Mouse (Mus musculus): ENCODE measurements at regions not wholly inside any gene's neighbourhood (a gene's known extent, or its start where the extent isn't known, plus 50 kb on each side); places are given as distances from the start of the nearest gene placed in this dataset.

DNA sequence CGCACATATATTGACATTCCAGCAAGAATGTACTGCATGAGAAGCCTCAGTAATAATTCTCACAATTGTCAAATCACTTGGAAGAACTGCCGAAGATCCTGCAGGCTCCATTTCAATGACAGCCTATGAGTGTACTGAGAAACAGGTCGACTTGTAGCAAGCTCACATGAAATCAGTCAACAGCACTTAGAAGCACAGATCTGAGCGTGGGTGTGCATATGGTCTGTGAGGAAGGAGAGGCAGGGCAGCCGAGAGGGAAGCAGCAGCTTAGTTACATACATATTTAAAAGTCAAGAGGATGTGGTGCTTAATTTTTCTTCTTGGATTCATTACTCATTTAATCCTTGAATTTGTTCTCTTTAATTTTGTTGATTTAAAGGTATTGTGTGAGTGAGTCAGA lies 967.4 kb upstream of the Epha7 start:
- Histone ChIP-seq H3K4me3 (ENCODE audit: control insufficient read depth, low read depth, low read length) (no peak overlapping the region), H3K36me3 (ENCODE audit: control insufficient read depth, insufficient read depth, low read length) (no peaks in the 10 kb centered on the region), H3K27ac (ENCODE audit: control insufficient read depth, insufficient read depth, low read depth, low read length) (no peak overlapping the region), H3K4me1 (ENCODE audit: control insufficient read depth, insufficient read depth, low read length) (no peaks in the 10 kb centered on the region), H3K27me3 (ENCODE audit: control insufficient read depth, insufficient read depth, low read length) (no peaks in the 10 kb centered on the region)
- TF ChIP-seq POLR2A (IDR thresholded peaks at IDR 0.05; ENCODE audit: control insufficient read depth, low read depth, low read length) (no peak), CTCF (IDR thresholded peaks at IDR 0.05; ENCODE audit: control insufficient read depth, insufficient read depth, insufficient replicate concordance, low read depth, low read length) (no peak)

DNA sequence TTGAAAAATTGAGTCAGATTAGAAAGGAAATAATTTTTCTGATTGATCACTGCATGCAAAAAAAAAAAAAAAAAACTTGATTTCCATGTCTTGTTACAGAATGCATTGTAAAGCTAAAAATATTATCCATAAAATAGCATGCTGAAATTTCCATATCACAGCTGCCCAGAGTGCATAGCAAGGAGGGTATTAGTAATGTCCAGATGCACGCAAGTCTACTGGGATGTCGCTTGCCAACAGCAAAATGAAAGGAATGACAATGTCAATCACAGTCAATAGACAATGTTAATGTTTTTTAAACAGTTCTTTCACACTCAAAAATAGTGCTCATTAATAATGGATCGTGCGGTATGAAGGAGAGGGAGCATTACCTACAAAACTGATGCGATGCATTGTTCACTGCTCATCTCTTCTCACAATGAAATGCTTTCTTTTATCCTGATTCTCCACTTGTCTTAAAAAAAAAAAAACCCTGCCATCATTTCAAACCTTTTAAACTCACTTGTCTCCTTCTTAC lies 966.8 kb upstream of the Epha7 start:
- no peaks in the 10 kb centered on the region for H3K36me3 ChIP-seq (ENCODE audit: control insufficient read depth, insufficient read depth, low read length)
- H3K27me3 ChIP-seq (ENCODE audit: control insufficient read depth, insufficient read depth, low read length): no peaks in the 10 kb centered on the region
- H3K4me3 ChIP-seq (ENCODE audit: control insufficient read depth, low read depth, low read length): no peak overlapping the region
- H3K27ac ChIP-seq (ENCODE audit: control insufficient read depth, insufficient read depth, low read depth, low read length): no peak overlapping the region
- H3K4me1 ChIP-seq (ENCODE audit: control insufficient read depth, insufficient read depth, low read length): no peaks in the 10 kb centered on the region
- no peak for TF ChIP-seq CTCF (IDR thresholded peaks at IDR 0.05; ENCODE audit: control insufficient read depth, insufficient read depth, insufficient replicate concordance, low read depth, low read length)
- no peak for TF ChIP-seq POLR2A (IDR thresholded peaks at IDR 0.05; ENCODE audit: control insufficient read depth, low read depth, low read length)

DNA sequence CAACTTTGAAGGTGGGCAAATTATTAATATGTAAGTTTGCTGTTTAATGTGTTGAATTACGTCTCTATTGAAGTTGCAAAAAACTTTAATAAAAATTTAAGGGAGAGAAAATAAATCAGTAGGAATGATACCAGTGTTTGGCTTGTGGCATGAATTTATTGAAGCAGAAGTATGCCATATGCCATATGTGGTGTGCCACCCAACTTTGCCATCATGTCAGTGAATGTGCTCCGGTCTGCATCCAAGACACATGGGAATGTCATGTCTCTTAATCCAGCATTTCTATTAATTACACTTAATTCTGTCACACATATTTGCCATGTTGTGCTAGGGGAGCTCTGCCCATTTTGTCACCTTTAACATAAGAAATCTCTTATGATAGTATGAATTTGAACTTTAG lies 956.8 kb upstream of the Epha7 start:
- H3K36me3 ChIP-seq (ENCODE audit: control insufficient read depth, insufficient read depth, low read length): no peaks in the 10 kb centered on the region
- no peaks in the 10 kb centered on the region for H3K4me1 ChIP-seq (ENCODE audit: control insufficient read depth, insufficient read depth, low read length)
- no peak overlapping the region for H3K4me3 ChIP-seq (ENCODE audit: control insufficient read depth, low read depth, low read length)
- TF ChIP-seq CTCF (IDR thresholded peaks at IDR 0.05; ENCODE audit: control insufficient read depth, insufficient read depth, insufficient replicate concordance, low read depth, low read length) (no peak), POLR2A (IDR thresholded peaks at IDR 0.05; ENCODE audit: control insufficient read depth, low read depth, low read length) (no peak)
- H3K27me3 ChIP-seq (ENCODE audit: control insufficient read depth, insufficient read depth, low read length): no peaks in the 10 kb centered on the region
- H3K27ac ChIP-seq (ENCODE audit: control insufficient read depth, insufficient read depth, low read depth, low read length): no peak overlapping the region

DNA sequence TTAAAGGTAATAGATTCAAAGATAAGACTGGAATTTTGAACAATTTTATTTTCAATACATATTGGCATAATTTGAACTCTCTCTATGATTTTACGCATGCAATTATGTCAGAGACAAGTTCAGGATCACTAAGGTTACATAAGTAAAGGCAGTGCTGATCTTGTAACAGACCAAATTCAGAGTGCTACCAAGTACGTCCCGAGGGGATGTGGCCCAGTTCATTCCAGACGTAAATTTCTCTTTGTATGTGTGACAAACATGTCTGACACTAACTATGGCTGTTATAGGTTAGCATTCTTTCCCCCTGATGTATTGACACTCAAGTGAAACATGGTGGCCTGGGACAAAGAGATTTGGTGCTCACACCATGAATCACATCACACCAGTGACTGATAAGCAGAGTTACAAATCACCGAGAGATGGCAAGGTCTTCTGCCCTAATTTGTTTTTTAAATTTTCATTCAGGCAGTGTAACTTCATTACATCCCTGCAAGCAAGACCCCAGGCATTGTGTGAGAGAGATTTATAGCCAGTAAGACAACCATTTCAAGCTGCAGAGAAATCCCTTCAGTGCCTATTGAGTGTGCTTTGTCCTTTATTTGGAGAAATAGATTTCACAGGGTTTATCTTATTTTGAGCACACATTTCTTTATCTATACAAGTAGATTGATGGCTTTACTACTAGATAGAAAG lies 925.5 kb upstream of the Epha7 start:
- TF ChIP-seq CTCF (IDR thresholded peaks at IDR 0.05; ENCODE audit: control insufficient read depth, insufficient read depth, insufficient replicate concordance, low read depth, low read length) (no peak), POLR2A (IDR thresholded peaks at IDR 0.05; ENCODE audit: control insufficient read depth, low read depth, low read length) (no peak)
- Histone ChIP-seq H3K4me3 (ENCODE audit: control insufficient read depth, low read depth, low read length) (no peak overlapping the region), H3K4me1 (ENCODE audit: control insufficient read depth, insufficient read depth, low read length) (no peaks in the 10 kb centered on the region), H3K36me3 (ENCODE audit: control insufficient read depth, insufficient read depth, low read length) (no peaks in the 10 kb centered on the region), H3K27ac (ENCODE audit: control insufficient read depth, insufficient read depth, low read depth, low read length) (no peak overlapping the region), H3K27me3 (ENCODE audit: control insufficient read depth, insufficient read depth, low read length) (no peaks in the 10 kb centered on the region)

DNA sequence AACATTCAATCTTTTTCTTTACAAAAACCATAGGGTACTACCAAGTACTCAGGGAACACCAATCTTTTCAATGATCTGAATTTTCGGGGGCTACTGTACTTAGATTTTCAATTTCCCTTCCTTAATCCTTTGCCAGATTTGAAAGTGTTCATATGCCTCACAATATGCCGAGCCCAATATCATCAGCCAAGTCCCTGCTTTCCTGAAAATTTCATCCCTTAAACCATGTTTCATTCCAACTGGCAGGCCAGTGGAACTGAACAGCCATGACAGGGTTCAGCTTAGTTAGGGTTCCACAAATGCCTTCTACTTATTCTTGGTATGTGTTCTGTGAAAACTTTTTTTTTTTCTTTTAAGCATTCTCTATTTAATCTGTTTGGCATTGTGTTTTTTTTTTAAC lies 916.5 kb upstream of the Epha7 start:
- Histone ChIP-seq H3K27me3 (ENCODE audit: control insufficient read depth, insufficient read depth, low read length) (no peaks in the 10 kb centered on the region), H3K27ac (ENCODE audit: control insufficient read depth, insufficient read depth, low read depth, low read length) (no peak overlapping the region), H3K4me1 (ENCODE audit: control insufficient read depth, insufficient read depth, low read length) (no peaks in the 10 kb centered on the region), H3K4me3 (ENCODE audit: control insufficient read depth, low read depth, low read length) (no peak overlapping the region), H3K36me3 (ENCODE audit: control insufficient read depth, insufficient read depth, low read length) (no peaks in the 10 kb centered on the region)
- TF ChIP-seq CTCF (IDR thresholded peaks at IDR 0.05; ENCODE audit: control insufficient read depth, insufficient read depth, insufficient replicate concordance, low read depth, low read length) (no peak), POLR2A (IDR thresholded peaks at IDR 0.05; ENCODE audit: control insufficient read depth, low read depth, low read length) (no peak)

DNA sequence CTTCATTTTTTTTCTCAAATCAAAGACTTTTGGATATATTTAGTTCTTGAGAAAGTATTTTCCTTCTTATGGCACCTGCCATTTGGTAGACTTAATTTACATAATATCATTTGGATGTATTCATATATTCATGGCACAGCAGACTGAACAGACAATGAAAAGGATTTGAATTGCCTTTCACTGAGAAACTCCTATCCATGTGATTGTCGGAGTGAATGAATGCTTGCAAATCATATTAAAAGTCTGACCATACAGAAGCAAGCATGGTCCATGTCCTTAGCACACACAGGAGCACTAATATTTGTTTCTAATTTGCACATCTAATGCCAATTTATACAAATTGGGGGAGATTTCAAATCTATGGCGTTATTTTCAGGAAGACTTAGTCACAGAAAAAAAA lies 867.6 kb upstream of the Epha7 start:
- no peaks in the 10 kb centered on the region for H3K4me1 ChIP-seq (ENCODE audit: control insufficient read depth, insufficient read depth, low read length)
- H3K27ac ChIP-seq (ENCODE audit: control insufficient read depth, insufficient read depth, low read depth, low read length): no peak overlapping the region
- TF ChIP-seq POLR2A (IDR thresholded peaks at IDR 0.05; ENCODE audit: control insufficient read depth, low read depth, low read length) (no peak), CTCF (IDR thresholded peaks at IDR 0.05; ENCODE audit: control insufficient read depth, insufficient read depth, insufficient replicate concordance, low read depth, low read length) (no peak)
- H3K27me3 ChIP-seq (ENCODE audit: control insufficient read depth, insufficient read depth, low read length): no peaks in the 10 kb centered on the region
- no peaks in the 10 kb centered on the region for H3K36me3 ChIP-seq (ENCODE audit: control insufficient read depth, insufficient read depth, low read length)
- H3K4me3 ChIP-seq (ENCODE audit: control insufficient read depth, low read depth, low read length): no peak overlapping the region

DNA sequence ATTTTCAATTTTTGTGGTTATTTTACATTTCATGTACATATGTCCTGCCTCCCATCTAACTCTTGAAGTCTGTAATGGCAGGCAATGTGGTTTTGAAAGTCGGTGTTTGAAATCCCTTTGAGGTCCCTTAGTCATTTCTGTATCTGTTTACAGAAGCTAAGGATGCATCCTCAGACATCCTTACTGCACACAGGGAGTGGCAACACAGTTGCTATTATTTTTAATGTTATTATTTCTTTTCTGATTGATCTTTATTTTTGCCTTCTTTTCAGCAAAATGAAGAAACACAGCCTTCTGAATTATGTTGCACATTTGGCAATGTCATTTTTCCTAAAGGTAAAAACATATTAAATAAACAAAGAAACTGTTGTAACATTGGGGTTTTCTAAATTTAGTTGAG lies 867.2 kb upstream of the Epha7 start:
- no peak overlapping the region for H3K27ac ChIP-seq (ENCODE audit: control insufficient read depth, insufficient read depth, low read depth, low read length)
- TF ChIP-seq POLR2A (IDR thresholded peaks at IDR 0.05; ENCODE audit: control insufficient read depth, low read depth, low read length) (no peak), CTCF (IDR thresholded peaks at IDR 0.05; ENCODE audit: control insufficient read depth, insufficient read depth, insufficient replicate concordance, low read depth, low read length) (no peak)
- no peak overlapping the region for H3K4me3 ChIP-seq (ENCODE audit: control insufficient read depth, low read depth, low read length)
- H3K36me3 ChIP-seq (ENCODE audit: control insufficient read depth, insufficient read depth, low read length): no peaks in the 10 kb centered on the region
- no peaks in the 10 kb centered on the region for H3K27me3 ChIP-seq (ENCODE audit: control insufficient read depth, insufficient read depth, low read length)
- H3K4me1 ChIP-seq (ENCODE audit: control insufficient read depth, insufficient read depth, low read length): no peaks in the 10 kb centered on the region

Data from testis, adult 2 months (tissue).